Mouse (Mus musculus) stomach, embryonic 16.5 days (tissue): ENCODE measurements around the gene Pbp2. TPM values are rescaled to one million over a fixed set of nuclear protein-coding genes. Genes with fewer than 3 reads are reported as not detected.

Experiments used
- ATAC-seq: fragments of 200-750 bp; cut with Nextera tagmentation; 2 replicates; pipeline ENCODE4 v1.8.0; 2017; ENCODE audit warnings: moderate number of reproducible peaks, moderate TSS enrichment; ENCODE audit not compliant: insufficient read depth, low FRiP score
- H3K27ac ChIP-seq: fragments of 300-500 bp; sonication (generic); 2 replicates; pipeline ENCODE4 v1.5.1; 2014; ENCODE audit warnings: low read length
- H3K27me3 ChIP-seq: fragments of 300-500 bp; sonication (generic); 2 replicates; pipeline ENCODE4 v1.6.1; 2014; ENCODE audit warnings: low read length, control low read depth, mixed read lengths; ENCODE audit not compliant: control insufficient read depth, insufficient read depth
- H3K36me3 ChIP-seq: fragments of 300-500 bp; sonication (generic); 2 replicates; pipeline ENCODE4 v1.6.1; 2014; ENCODE audit warnings: low read length; ENCODE audit not compliant: control insufficient read depth, insufficient read depth
- H3K4me1 ChIP-seq: fragments of 300-500 bp; sonication (generic); 2 replicates; pipeline ENCODE4 v1.6.1; 2014; ENCODE audit warnings: low read length, control low read depth, mixed read lengths; ENCODE audit not compliant: control insufficient read depth, insufficient read depth
- H3K4me2 ChIP-seq: fragments of 300-500 bp; sonication (generic); 2 replicates; pipeline ENCODE4 v1.6.1; 2014; ENCODE audit warnings: low read depth, low read length, mixed read lengths
- H3K4me3 ChIP-seq: fragments of 300-500 bp; sonication (generic); replicated peaks from 2 replicates; pipeline ENCODE4 v1.5.1; 2014; ENCODE audit warnings: mild to moderate bottlenecking, low read length
- H3K9ac ChIP-seq: fragments of 300-500 bp; sonication (generic); 2 replicates; pipeline ENCODE4 v1.6.1; 2014; ENCODE audit warnings: low read length
- H3K9me3 ChIP-seq: fragments of 300-500 bp; sonication (generic); replicated peaks from 2 replicates; pipeline ENCODE4 v1.6.1; 2016; ENCODE audit warnings: low read length, control low read depth; ENCODE audit not compliant: control insufficient read depth
- WGBS: fragments of 180-500 bp; shearing (Covaris S2); extraction: QIAGEN DNeasy Blood & Tissue Kit; methylation state at CpG from one replicate; pipeline ENCODE4 v1.1.7; 2014; 5-methylcytosine and 5-hydroxymethylcytosine counted together
- polyA plus RNA-seq: library from polyadenylated mRNA; unstranded; fragments of >200 nt; fragmentation: Nextera tagmentation; extraction: Ambion mirVana; gene quantifications from 2 replicates; pipeline ENCODE4 v1.2.1, GENCODE M21; 2015

Gene Pbp2
- polyA plus RNA-seq, 1 experiment from 2014 or later = 12.4 TPM

GRCm38 (mm10) chr6:135312038-135312437 is 1.8 kb upstream of the Pbp2 start:
- H3K27ac ChIP-seq = no peak overlapping the region
- no peak overlapping the region for H3K4me2 ChIP-seq
- H3K9me3 ChIP-seq = peaks cover 3% of the 10 kb centered on the region; the same call in 1 of the 2 replicates
- ATAC-seq = no peak
- no peaks in the 10 kb centered on the region for H3K27me3 ChIP-seq
- H3K4me3 ChIP-seq = no peak overlapping the region
- H3K9ac ChIP-seq = no peak overlapping the region
- WGBS = 63% methylated on average over 5 of the region's 5 CpGs
- H3K4me1 ChIP-seq = no peaks in the 10 kb centered on the region
- no peaks in the 10 kb centered on the region for H3K36me3 ChIP-seq

- 47% methylated on average over 7 of the region's 7 CpGs for WGBS
Observed at GRCm38 (mm10) chr6:135304576-135305260, 5.5 kb downstream of the Pbp2 start.

GRCm38 (mm10) chr6:135302421-135303125 is 7.6 kb downstream of the Pbp2 start:
- H3K4me1 ChIP-seq = peaks cover 14% of the 10 kb centered on the region; the same call in 1 of the 2 replicates
- no peak overlapping the region for H3K4me2 ChIP-seq
- no peaks in the 10 kb centered on the region for H3K9me3 ChIP-seq
- no peaks in the 10 kb centered on the region for H3K36me3 ChIP-seq
- no peak overlapping the region for H3K27ac ChIP-seq
- 67% methylated on average over 10 of the region's 10 CpGs for WGBS
- H3K4me3 ChIP-seq = no peak overlapping the region
- ATAC-seq = no peak
- no peak overlapping the region for H3K9ac ChIP-seq
- no peaks in the 10 kb centered on the region for H3K27me3 ChIP-seq

More at GRCm38 (mm10) chr6:135304576-135305260, 5.5 kb downstream of the Pbp2 start:
- peak overlapping the region; percentile 42 for H3K27ac ChIP-seq
- peaks cover 3% of the 10 kb centered on the region; the same call in 1 of the 2 replicates for H3K9me3 ChIP-seq
- no peak overlapping the region for H3K9ac ChIP-seq
- peak; percentile 58; the same call in 1 of the 2 replicates for ATAC-seq
- no peaks in the 10 kb centered on the region for H3K36me3 ChIP-seq
- H3K4me1 ChIP-seq = peaks cover 14% of the 10 kb centered on the region; the same call in 1 of the 2 replicates
- no peak overlapping the region for H3K4me3 ChIP-seq
- H3K27me3 ChIP-seq = no peaks in the 10 kb centered on the region
- H3K4me2 ChIP-seq = no peak overlapping the region

- no peaks in the 10 kb centered on the region for H3K27me3 ChIP-seq
- 77% methylated on average over 4 of the region's 4 CpGs for WGBS
- H3K4me2 ChIP-seq = no peak overlapping the region
- H3K9me3 ChIP-seq = no peaks in the 10 kb centered on the region
- peaks cover 14% of the 10 kb centered on the region for H3K4me1 ChIP-seq
- ATAC-seq = no peak
- no peak overlapping the region for H3K27ac ChIP-seq
- no peaks in the 10 kb centered on the region for H3K36me3 ChIP-seq
- no peak overlapping the region for H3K4me3 ChIP-seq
- no peak overlapping the region for H3K9ac ChIP-seq
Observed at GRCm38 (mm10) chr6:135300469-135300868, 9.7 kb downstream of the Pbp2 start.

- no peaks in the 10 kb centered on the region for H3K9me3 ChIP-seq
- H3K9ac ChIP-seq = no peak overlapping the region
- H3K36me3 ChIP-seq = no peaks in the 10 kb centered on the region
- peaks cover 4% of the 10 kb centered on the region for H3K4me1 ChIP-seq
- ATAC-seq = no peak
- H3K27me3 ChIP-seq = no peaks in the 10 kb centered on the region
- 76% methylated on average over 7 of the region's 7 CpGs for WGBS
- H3K27ac ChIP-seq = no peak overlapping the region
- H3K4me2 ChIP-seq = no peak overlapping the region
- H3K4me3 ChIP-seq = no peak overlapping the region
Observed at GRCm38 (mm10) chr6:135299024-135299550, 11.1 kb downstream of the Pbp2 start.

GRCm38 (mm10) chr6:135297570-135297969 is 12.6 kb downstream of the Pbp2 start:
- Histone ChIP-seq H3K4me1 (no peaks in the 10 kb centered on the region; the same call in 1 of the 2 replicates), H3K4me2 (no peak overlapping the region), H3K36me3 (no peaks in the 10 kb centered on the region), H3K9ac (no peak overlapping the region), H3K27ac (no peak overlapping the region), H3K27me3 (no peaks in the 10 kb centered on the region), H3K9me3 (no peaks in the 10 kb centered on the region), H3K4me3 (no peak overlapping the region)
- ATAC-seq = no peak
- WGBS = 83% methylated on average over 7 of the region's 7 CpGs

- H3K27ac ChIP-seq = peak overlapping the region; percentile 76
- H3K27me3 ChIP-seq = no peaks in the 10 kb centered on the region
- 0 out of 2 replicates have a peak overlapping the region, but pooled peaks have one; percentile 4 for H3K4me2 ChIP-seq
- H3K36me3 ChIP-seq = no peaks in the 10 kb centered on the region
- ATAC-seq = no peak
- no peak overlapping the region for H3K9ac ChIP-seq
- WGBS = 62% methylated on average over 17 of the region's 17 CpGs
- H3K4me3 ChIP-seq = no peak overlapping the region
- no peaks in the 10 kb centered on the region; the same call in 1 of the 2 replicates for H3K4me1 ChIP-seq
- H3K9me3 ChIP-seq = no peaks in the 10 kb centered on the region
Observed at GRCm38 (mm10) chr6:135296267-135296666, 13.9 kb downstream of the Pbp2 start.

GRCm38 (mm10) chr6:135295082-135295861 is 14.9 kb downstream of the Pbp2 start:
- ATAC-seq = peak; percentile 53
- Histone ChIP-seq H3K4me1 (no peaks in the 10 kb centered on the region; the same call in 1 of the 2 replicates), H3K27me3 (no peaks in the 10 kb centered on the region), H3K4me2 (no peak overlapping the region), H3K4me3 (no peak overlapping the region), H3K9me3 (no peaks in the 10 kb centered on the region), H3K9ac (no peak overlapping the region), H3K36me3 (no peaks in the 10 kb centered on the region), H3K27ac (peak overlapping the region; percentile 76)
- whole genome bisulfite sequencing = 61% methylated on average over 11 of the region's 11 CpGs
